Mouse (Mus musculus) lung, embryonic 14.5 days (tissue): ENCODE results near the gene Marcks. TPM values are rescaled to one million over a fixed set of nuclear protein-coding genes. Genes with fewer than 3 reads are reported as not detected.

ENCODE experiments used
- ATAC-seq: fragments of 200-750 bp; cut with Nextera tagmentation; 2 replicates; pipeline ENCODE4 v1.8.0; 2017; ENCODE audit warnings: mild to moderate bottlenecking, moderate TSS enrichment, moderate library complexity; ENCODE audit not compliant: insufficient read depth
- DNase-seq: peaks from one replicate; pipeline ENCODE4 v3.0.0-alpha.2; 2015
- H3K27ac ChIP-seq: fragments of 300-500 bp; sonication (generic); 2 replicates; pipeline ENCODE4 v1.5.1; 2014; ENCODE audit warnings: low read depth, mild to moderate bottlenecking, moderate library complexity
- H3K27me3 ChIP-seq: fragments of 300-500 bp; sonication (generic); 2 replicates; pipeline ENCODE4 v1.6.1; 2014; ENCODE audit warnings: low read length, control low read depth; ENCODE audit not compliant: insufficient read depth
- H3K36me3 ChIP-seq: fragments of 300-500 bp; sonication (generic); 2 replicates; pipeline ENCODE4 v1.6.1; 2014; ENCODE audit warnings: control low read depth; ENCODE audit not compliant: insufficient read depth
- H3K4me1 ChIP-seq: fragments of 300-500 bp; sonication (generic); 2 replicates; pipeline ENCODE4 v1.6.1; 2014; ENCODE audit warnings: antibody characterized with exemption, control low read depth; ENCODE audit not compliant: insufficient read depth
- H3K4me2 ChIP-seq: fragments of 300-500 bp; sonication (generic); 2 replicates; pipeline ENCODE4 v1.6.1; 2014; ENCODE audit warnings: mild to moderate bottlenecking
- H3K4me3 ChIP-seq: fragments of 300-500 bp; sonication (generic); 2 replicates; pipeline ENCODE4 v1.5.1; 2014; ENCODE audit warnings: low read depth, low read length
- H3K9ac ChIP-seq: fragments of 300-500 bp; sonication (generic); 2 replicates; pipeline ENCODE4 v1.6.1; 2014
- H3K9me3 ChIP-seq: fragments of 300-500 bp; sonication (generic); 2 replicates; pipeline ENCODE4 v1.6.1; 2016; ENCODE audit warnings: low read depth, low read length, control low read depth
- CTCF ChIP-seq: IDR thresholded peaks from 2 replicates; pipeline ENCODE4 v1.5.1; 2016; ENCODE audit warnings: antibody characterized with exemption, low read depth
- WGBS: fragments of 180-500 bp; shearing (Covaris S2); extraction: QIAGEN DNeasy Blood & Tissue Kit; methylation state at CpG from one replicate; pipeline ENCODE4 v1.1.7; 2014; 5-methylcytosine and 5-hydroxymethylcytosine counted together
- polyA plus RNA-seq: library from polyadenylated mRNA; unstranded; fragments of >200 nt; fragmentation: Nextera tagmentation; extraction: Ambion mirVana; gene quantifications from 2 replicates; pipeline ENCODE4 v1.2.1, GENCODE M21; 2014

Gene Marcks
- polyA plus RNA-seq: 162 and 168 TPM in 2 replicates

DNA sequence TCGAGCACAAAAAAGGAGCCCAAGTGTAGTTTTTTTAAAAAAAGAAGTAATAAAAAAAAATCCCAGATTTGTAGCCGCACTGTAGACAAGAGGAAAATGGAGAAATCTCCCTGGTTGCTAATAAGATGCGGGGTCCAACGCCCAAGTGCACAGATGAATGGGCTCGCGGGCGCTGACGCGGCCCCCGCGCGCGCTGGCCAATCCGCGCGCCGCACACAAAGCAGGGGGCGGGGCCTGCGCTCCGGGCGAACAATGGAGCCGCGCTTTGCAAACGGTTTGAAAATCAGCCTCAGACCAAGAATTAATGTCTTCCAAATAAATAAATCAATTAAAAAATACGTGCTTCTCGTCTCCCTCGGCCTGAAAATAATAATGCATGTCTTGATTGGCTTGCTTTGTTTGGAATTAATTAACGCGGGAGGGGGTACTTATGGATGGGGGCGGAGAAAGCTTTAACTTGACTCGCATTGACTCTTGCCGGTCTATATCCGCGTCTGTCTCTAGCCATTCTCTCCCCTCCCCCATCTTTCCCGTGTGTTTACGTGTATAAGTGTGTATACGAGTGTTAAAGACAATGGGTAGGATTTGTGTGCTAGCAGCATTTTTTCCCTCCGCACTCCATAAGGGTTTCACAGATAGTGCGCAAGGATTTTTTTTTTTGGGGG, at the start of gene Marcks:
Gene Marcks, minus strand, starts transcription at position 143 of the 665 bp plus-strand sequence.
- peaks cover 26% of the 10 kb centered on the region for H3K36me3 ChIP-seq
- ATAC-seq: peak; percentile 36

DNA sequence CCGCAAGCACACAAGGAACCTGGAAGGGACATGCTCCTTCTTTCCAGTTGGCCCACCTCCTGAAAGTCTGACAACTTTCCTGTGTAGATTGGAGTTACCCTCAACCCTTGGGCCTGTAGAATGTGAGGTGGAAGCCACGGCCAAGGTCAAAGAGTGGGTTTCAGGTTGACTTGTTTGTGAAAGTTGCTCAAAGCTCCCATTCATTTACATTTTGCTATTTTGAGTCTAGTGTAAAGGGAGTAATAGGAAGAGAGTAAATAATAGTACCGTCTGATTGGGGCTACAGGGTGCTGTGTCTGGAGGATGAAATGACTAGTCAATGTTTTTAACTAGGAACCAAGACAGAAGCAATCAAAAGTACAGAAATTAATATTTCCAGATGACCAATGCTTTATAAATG, 38.4 kb upstream of the Marcks start:
- DNase-seq (no peak), ATAC-seq (no peak)
- TF ChIP-seq CTCF: no peak
- Histone ChIP-seq H3K4me2 (no peak overlapping the region), H3K4me3 (no peak overlapping the region), H3K27ac (no peak overlapping the region), H3K9ac (no peak overlapping the region), H3K36me3 (no peaks in the 10 kb centered on the region), H3K9me3 (no peaks in the 10 kb centered on the region), H3K4me1 (no peaks in the 10 kb centered on the region), H3K27me3 (no peaks in the 10 kb centered on the region)
- WGBS: 88% methylated on average over 3 of the region's 3 CpGs

More for the DNA sequence above, at the start of gene Marcks:
- no peak for TF ChIP-seq CTCF
- peak within 1 kb of the TSS; percentile 99 for H3K9ac ChIP-seq
- H3K27ac ChIP-seq: peak within 1 kb of the TSS; percentile 98
- under 1% methylated on average over 39 of the region's 39 CpGs for WGBS
- peaks cover 7% of the 10 kb centered on the region for H3K4me1 ChIP-seq
- peak within 1 kb of the TSS; percentile 76 for H3K4me3 ChIP-seq
- peak; percentile 98 for DNase-seq
- H3K27me3 ChIP-seq: no peaks in the 10 kb centered on the region
- peak within 1 kb of the TSS; percentile 83 for H3K4me2 ChIP-seq
- no peaks in the 10 kb centered on the region for H3K9me3 ChIP-seq

DNA sequence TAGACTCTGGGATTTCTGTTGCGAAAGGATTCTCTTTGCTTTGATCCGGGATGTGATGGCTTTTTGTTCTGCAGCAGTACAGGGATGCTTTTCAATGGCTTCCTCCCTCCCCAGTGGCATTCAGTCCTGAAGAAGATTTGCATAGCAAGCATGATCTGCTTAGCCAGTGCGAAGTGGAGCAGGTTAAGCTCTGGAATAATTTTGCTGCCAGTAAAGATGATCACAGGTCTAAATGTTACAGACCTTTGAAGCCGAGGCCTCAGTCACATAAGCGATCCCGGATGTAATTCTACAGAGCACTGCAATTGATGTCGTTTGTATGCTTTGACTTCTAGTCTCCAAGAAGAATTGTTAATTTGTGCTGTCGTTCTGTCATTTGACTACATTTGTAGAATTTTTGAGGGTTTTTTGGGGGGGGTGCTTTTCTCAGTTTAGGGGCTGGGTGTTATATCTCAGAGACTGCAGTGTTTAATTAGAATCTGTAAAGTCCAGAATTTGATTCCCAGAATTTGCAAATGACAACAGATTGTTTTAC, 33.8 kb upstream of the Marcks start:
- Histone ChIP-seq H3K9me3 (no peaks in the 10 kb centered on the region), H3K9ac (no peak overlapping the region), H3K27ac (no peak overlapping the region), H3K4me2 (no peak overlapping the region), H3K36me3 (no peaks in the 10 kb centered on the region), H3K27me3 (no peaks in the 10 kb centered on the region), H3K4me3 (no peak overlapping the region), H3K4me1 (no peaks in the 10 kb centered on the region)
- no peak for ATAC-seq
- no peak for DNase-seq
- TF ChIP-seq CTCF: no peak
- 73% methylated on average over 8 of the region's 8 CpGs for WGBS

DNA sequence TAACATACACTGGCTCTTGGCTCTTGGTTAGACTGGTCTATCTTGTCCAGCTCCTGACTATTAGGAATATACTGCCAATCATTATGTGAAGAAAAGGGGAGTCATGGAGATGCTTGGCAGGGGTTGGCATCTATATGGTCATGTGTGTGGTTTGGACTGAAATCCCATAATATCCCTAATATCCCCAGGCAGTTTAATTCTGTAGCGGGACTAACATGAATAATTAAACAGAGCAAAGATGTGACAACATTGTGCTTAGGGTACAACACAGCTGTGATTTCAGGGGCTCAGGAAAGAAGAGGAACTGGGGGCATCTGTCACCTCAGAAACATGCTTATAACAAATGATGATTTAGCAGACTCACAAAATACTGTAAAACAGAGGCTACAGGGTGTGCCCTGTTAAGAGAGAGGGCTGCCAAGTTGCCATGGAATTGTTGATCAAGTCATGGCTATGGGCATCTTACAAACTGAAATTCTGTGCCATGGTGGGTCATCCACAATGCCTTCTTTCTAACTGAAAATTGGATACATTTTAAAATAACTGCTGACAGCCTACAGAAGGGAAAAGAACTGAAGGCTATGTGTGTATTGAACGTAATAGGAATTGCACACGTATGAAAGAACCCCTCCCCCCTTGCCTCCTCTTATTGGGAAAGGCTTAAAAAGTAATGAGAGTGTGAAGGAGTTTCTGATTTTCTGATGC, 33.1 kb upstream of the Marcks start:
- H3K4me1 ChIP-seq: no peaks in the 10 kb centered on the region
- no peak overlapping the region for H3K4me2 ChIP-seq
- H3K36me3 ChIP-seq: no peaks in the 10 kb centered on the region
- no peak overlapping the region for H3K4me3 ChIP-seq
- H3K27me3 ChIP-seq: no peaks in the 10 kb centered on the region
- no peak overlapping the region for H3K27ac ChIP-seq
- ATAC-seq (no peak), DNase-seq (no peak)
- H3K9me3 ChIP-seq: no peaks in the 10 kb centered on the region
- TF ChIP-seq CTCF: no peak
- H3K9ac ChIP-seq: no peak overlapping the region
- WGBS: 86% methylated on average over 3 of the region's 3 CpGs

DNA sequence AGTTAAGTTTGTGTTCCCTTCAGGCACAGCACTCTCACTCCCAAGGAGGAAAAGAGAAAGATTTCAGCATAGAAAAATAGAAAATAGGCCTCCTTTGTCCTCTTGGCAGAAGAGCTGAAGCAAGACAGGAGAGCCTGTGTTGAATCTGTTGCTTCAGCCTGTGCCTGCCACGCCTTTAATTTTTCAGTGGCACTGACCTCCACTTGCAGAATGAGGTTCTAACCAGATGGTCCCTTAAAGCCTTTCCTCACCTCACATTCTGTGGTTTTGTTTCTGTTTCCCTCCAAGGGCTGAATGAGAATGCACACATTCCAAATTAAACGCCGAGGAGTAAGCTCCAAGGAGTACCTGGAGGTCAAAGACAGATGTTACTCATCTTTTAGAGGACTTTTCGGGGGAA, 32.2 kb upstream of the Marcks start:
- no peak for DNase-seq
- Histone ChIP-seq H3K27ac (no peak overlapping the region), H3K4me2 (no peak overlapping the region), H3K36me3 (no peaks in the 10 kb centered on the region), H3K27me3 (no peaks in the 10 kb centered on the region), H3K9me3 (no peaks in the 10 kb centered on the region), H3K4me1 (no peaks in the 10 kb centered on the region), H3K4me3 (no peak overlapping the region), H3K9ac (no peak overlapping the region)
- 59% methylated on average over 4 of the region's 4 CpGs for WGBS
- ATAC-seq: no peak
- no peak for TF ChIP-seq CTCF

DNA sequence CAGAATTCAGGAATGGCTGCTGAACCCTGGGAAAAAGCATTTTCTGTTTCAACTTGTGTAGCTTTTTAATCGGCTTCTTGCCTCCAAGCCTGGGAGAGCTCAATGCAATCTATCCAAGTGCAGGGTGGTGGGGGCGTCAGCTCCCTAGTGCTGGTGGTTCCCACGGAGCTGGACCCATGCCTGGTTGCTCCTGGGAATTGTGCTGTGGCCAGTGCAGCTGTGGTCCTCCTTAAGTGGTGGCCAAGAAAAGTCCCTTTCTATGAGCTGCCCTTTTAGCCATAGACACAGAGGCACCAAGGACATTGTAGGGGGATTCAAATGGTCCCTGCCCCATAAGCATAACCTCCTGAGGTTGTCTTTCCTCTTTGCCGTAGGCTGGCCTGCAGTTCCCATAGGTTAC, 31.7 kb upstream of the Marcks start:
- no peak overlapping the region for H3K4me3 ChIP-seq
- TF ChIP-seq CTCF: no peak
- H3K9ac ChIP-seq: no peak overlapping the region
- no peaks in the 10 kb centered on the region for H3K9me3 ChIP-seq
- DNase-seq (no peak), ATAC-seq (no peak)
- WGBS: 69% methylated on average over 4 of the region's 4 CpGs
- H3K36me3 ChIP-seq: no peaks in the 10 kb centered on the region
- H3K27me3 ChIP-seq: no peaks in the 10 kb centered on the region
- no peak overlapping the region for H3K4me2 ChIP-seq
- no peaks in the 10 kb centered on the region for H3K4me1 ChIP-seq
- no peak overlapping the region for H3K27ac ChIP-seq

DNA sequence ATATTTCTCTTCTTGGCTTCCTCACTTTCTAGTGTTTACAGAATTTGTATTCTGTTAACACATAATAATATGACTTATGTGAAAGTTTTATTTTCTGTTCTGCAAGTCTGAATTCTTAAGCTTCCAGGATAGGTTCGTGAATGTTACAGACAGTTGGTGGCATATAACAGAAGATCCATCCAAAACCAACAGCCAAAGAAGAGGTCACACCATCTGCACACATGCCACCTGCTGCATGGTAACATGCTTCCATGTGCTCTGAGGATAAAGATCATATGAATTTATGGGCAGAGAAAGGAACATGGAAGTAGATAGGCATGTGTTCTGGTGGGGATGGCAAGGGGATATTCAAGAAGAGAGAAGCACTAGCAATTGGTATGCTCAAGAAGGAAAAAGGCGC, 28.8 kb upstream of the Marcks start:
- no peaks in the 10 kb centered on the region for H3K4me1 ChIP-seq
- no peak overlapping the region for H3K4me3 ChIP-seq
- H3K9me3 ChIP-seq: no peaks in the 10 kb centered on the region
- ATAC-seq: no peak
- no peak overlapping the region for H3K9ac ChIP-seq
- TF ChIP-seq CTCF: no peak
- H3K27me3 ChIP-seq: no peaks in the 10 kb centered on the region
- 68% methylated on average over 2 of the region's 2 CpGs for WGBS
- no peak overlapping the region for H3K4me2 ChIP-seq
- no peaks in the 10 kb centered on the region for H3K36me3 ChIP-seq
- DNase-seq: no peak
- H3K27ac ChIP-seq: no peak overlapping the region
